Mouse (Mus musculus): ENCODE data around the gene Rack1. TPM values are rescaled to one million over a fixed set of nuclear protein-coding genes. Genes with fewer than 3 reads are reported as not detected.
A peak's percentile ranks its signal among the peaks of the same experiment; 100 is the strongest.
"Not testable (repeated sequence)": the region's sequence is repeated elsewhere in the genome, so short reads cannot be mapped to it uniquely, and the experiment has no call there.

Rack1 gene
- polyA plus RNA-seq, 1 experiment: 2,313 TPM

GRCm38 (mm10) chr11:48818346-48818745, 18.2 kb downstream of the Rack1 start:
- under 1% methylated on average over 16 of the region's 16 CpGs for WGBS
- Histone ChIP-seq H3K4me1 (ENCODE audit: control insufficient read depth, insufficient read depth, low read length) (peaks cover 1% of the 10 kb centered on the region; the same call in 1 of the 2 replicates), H3K4me3 (replicated peaks; ENCODE audit: control insufficient read depth, low read depth, low read length) (peak overlapping the region; percentile 75), H3K27ac (ENCODE audit: control insufficient read depth, insufficient read depth, low read depth, low read length, poor library complexity) (no peak overlapping the region)
- TF ChIP-seq POLR2A (IDR thresholded peaks at IDR 0.05; ENCODE audit: borderline replicate concordance, control insufficient read depth, low read depth, low read length) (no peak), CTCF (IDR thresholded peaks at IDR 0.05; ENCODE audit: control insufficient read depth, insufficient read depth, low read length) (no peak)

- Histone ChIP-seq H3K4me3 (replicated peaks; ENCODE audit: control insufficient read depth, low read depth, low read length) (no peak overlapping the region), H3K4me1 (ENCODE audit: control insufficient read depth, insufficient read depth, low read length) (peaks cover 1% of the 10 kb centered on the region; the same call in 1 of the 2 replicates), H3K27ac (ENCODE audit: control insufficient read depth, insufficient read depth, low read depth, low read length, poor library complexity) (no peak overlapping the region)
- TF ChIP-seq POLR2A (IDR thresholded peaks at IDR 0.05; ENCODE audit: borderline replicate concordance, control insufficient read depth, low read depth, low read length): no peak
- TF ChIP-seq CTCF (IDR thresholded peaks at IDR 0.05; ENCODE audit: control insufficient read depth, insufficient read depth, low read length): no peak
- WGBS: 54% methylated on average over 7 of the region's 7 CpGs
These were observed 19.6 kb downstream of the Rack1 start for GRCm38 (mm10) chr11:48819614-48820307.

- TF ChIP-seq POLR2A (IDR thresholded peaks at IDR 0.05; ENCODE audit: borderline replicate concordance, control insufficient read depth, low read depth, low read length) (no peak), CTCF (IDR thresholded peaks at IDR 0.05; ENCODE audit: control insufficient read depth, insufficient read depth, low read length) (no peak)
- peaks cover 1% of the 10 kb centered on the region; the same call in 1 of the 2 replicates for H3K4me1 ChIP-seq (ENCODE audit: control insufficient read depth, insufficient read depth, low read length)
- no peak overlapping the region for H3K27ac ChIP-seq (ENCODE audit: control insufficient read depth, insufficient read depth, low read depth, low read length, poor library complexity)
- H3K4me3 ChIP-seq (replicated peaks; ENCODE audit: control insufficient read depth, low read depth, low read length): no peak overlapping the region
These were observed 20.2 kb downstream of the Rack1 start for GRCm38 (mm10) chr11:48820308-48820674.

- not testable (repeated sequence) for H3K4me3 ChIP-seq (replicated peaks; ENCODE audit: control insufficient read depth, low read depth, low read length); H3K4me1 ChIP-seq (ENCODE audit: control insufficient read depth, insufficient read depth, low read length); H3K27ac ChIP-seq (ENCODE audit: control insufficient read depth, insufficient read depth, low read depth, low read length, poor library complexity)
- 87% methylated on average over 14 of the region's 14 CpGs for WGBS
These were observed 21.2 kb downstream of the Rack1 start for GRCm38 (mm10) chr11:48821299-48821698.

- TF ChIP-seq CTCF (IDR thresholded peaks at IDR 0.05; ENCODE audit: control insufficient read depth, insufficient read depth, low read length) (no peak), POLR2A (IDR thresholded peaks at IDR 0.05; ENCODE audit: borderline replicate concordance, control insufficient read depth, low read depth, low read length) (no peak)
- 51% methylated on average over 14 of the region's 14 CpGs for WGBS
- Histone ChIP-seq H3K4me3 (replicated peaks; ENCODE audit: control insufficient read depth, low read depth, low read length) (peak overlapping the region; percentile 20), H3K27ac (ENCODE audit: control insufficient read depth, insufficient read depth, low read depth, low read length, poor library complexity) (no peak overlapping the region), H3K4me1 (ENCODE audit: control insufficient read depth, insufficient read depth, low read length) (no peaks in the 10 kb centered on the region; the same call in 1 of the 2 replicates)
These were observed 22.8 kb downstream of the Rack1 start for GRCm38 (mm10) chr11:48822768-48823512.

GRCm38 (mm10) chr11:48823536-48823972, 23.4 kb downstream of the Rack1 start:
- 1% methylated on average over 15 of the region's 15 CpGs for WGBS
- Histone ChIP-seq H3K4me3 (replicated peaks; ENCODE audit: control insufficient read depth, low read depth, low read length) (peak overlapping the region; percentile 24), H3K27ac (ENCODE audit: control insufficient read depth, insufficient read depth, low read depth, low read length, poor library complexity) (no peak overlapping the region)

GRCm38 (mm10) chr11:48824311-48824830, 24.2 kb downstream of the Rack1 start:
- 16% methylated on average over 22 of the region's 22 CpGs for WGBS
- TF ChIP-seq CTCF (IDR thresholded peaks at IDR 0.05; ENCODE audit: control insufficient read depth, insufficient read depth, low read length) (no peak), POLR2A (IDR thresholded peaks at IDR 0.05; ENCODE audit: borderline replicate concordance, control insufficient read depth, low read depth, low read length) (no peak)
- H3K27ac ChIP-seq (ENCODE audit: control insufficient read depth, insufficient read depth, low read depth, low read length, poor library complexity): no peak overlapping the region
- no peaks in the 10 kb centered on the region; the same call in 1 of the 2 replicates for H3K4me1 ChIP-seq (ENCODE audit: control insufficient read depth, insufficient read depth, low read length)
- no peak overlapping the region for H3K4me3 ChIP-seq (replicated peaks; ENCODE audit: control insufficient read depth, low read depth, low read length)

More at GRCm38 (mm10) chr11:48823536-48823972, 23.4 kb downstream of the Rack1 start:
- H3K4me1 ChIP-seq (ENCODE audit: control insufficient read depth, insufficient read depth, low read length): no peaks in the 10 kb centered on the region; the same call in 1 of the 2 replicates
- no peak for TF ChIP-seq CTCF (IDR thresholded peaks at IDR 0.05; ENCODE audit: control insufficient read depth, insufficient read depth, low read length)
- TF ChIP-seq POLR2A (IDR thresholded peaks at IDR 0.05; ENCODE audit: borderline replicate concordance, control insufficient read depth, low read depth, low read length): no peak

GRCm38 (mm10) chr11:48825979-48826751, 26.0 kb downstream of the Rack1 start, which contains the start of the genes Trim7 and Gm12184:
Gene Trim7, plus strand, starts transcription at chr11:48826140.
Gene Gm12184, minus strand, starts transcription at chr11:48826655.
- not testable (repeated sequence) for H3K4me1 ChIP-seq (ENCODE audit: control insufficient read depth, insufficient read depth, low read length); H3K27ac ChIP-seq (ENCODE audit: control insufficient read depth, insufficient read depth, low read depth, low read length, poor library complexity)
- peak within 1 kb of the TSS; percentile 74 for H3K4me3 ChIP-seq (replicated peaks; ENCODE audit: control insufficient read depth, low read depth, low read length)
- WGBS: 5% methylated on average over 58 of the region's 92 CpGs

All from bone marrow, adult 2 months (tissue).